Mouse (Mus musculus): ENCODE results near the gene Rai1.

DNA sequence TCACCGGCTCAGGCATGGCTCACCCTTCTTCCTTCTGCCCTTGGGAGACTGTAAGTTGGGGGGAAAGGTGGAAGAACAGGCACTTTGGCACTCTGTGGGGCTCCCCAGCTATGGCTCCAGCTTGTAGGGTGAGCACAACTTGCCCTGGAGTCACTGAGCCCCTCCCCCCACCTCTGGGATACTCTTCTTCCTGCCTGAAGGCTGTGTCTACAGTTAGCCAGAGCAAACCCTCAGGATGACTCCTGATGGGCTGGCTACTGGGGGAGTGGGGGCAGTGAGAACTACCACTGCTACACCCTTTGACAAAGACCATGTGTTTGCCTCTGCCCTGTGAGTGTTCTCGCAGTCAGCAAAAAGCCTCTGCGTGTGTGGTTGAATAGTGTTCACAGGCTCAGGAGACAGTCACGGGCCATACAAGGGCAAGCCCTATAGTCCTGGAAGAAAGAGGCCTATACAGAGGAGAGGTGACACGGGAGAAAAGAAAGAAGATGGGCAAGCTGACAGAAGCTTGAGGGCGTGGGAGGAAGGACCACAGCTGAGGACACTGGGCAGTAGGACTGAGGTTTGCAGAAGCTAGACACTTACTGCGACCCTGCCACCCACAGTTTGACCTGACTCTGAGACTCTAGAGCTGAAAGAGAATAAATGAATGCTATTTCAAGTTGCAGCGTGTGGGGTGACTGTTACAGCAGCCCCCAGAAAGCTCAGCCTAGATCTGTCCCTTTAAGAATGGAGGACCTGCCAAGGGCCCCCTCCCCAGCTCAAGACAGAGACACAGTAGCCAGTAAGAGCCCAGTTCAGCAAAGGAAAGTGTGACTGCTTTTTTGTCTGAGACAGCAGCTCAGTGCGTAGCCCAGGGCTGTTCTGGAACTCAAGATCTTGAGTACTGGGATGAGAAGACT, 9.7 kb upstream of the Rai1 start:
- TF ChIP-seq CTCF (IDR thresholded peaks at IDR 0.05; ENCODE audit: control insufficient read depth, insufficient read depth, insufficient replicate concordance, low read depth, low read length) (no peak), POLR2A (IDR thresholded peaks at IDR 0.05; ENCODE audit: control insufficient read depth, low read depth, low read length) (no peak)
